Mouse (Mus musculus): ENCODE measurements around the gene Bcas1.

The Bcas1 gene

DNA sequence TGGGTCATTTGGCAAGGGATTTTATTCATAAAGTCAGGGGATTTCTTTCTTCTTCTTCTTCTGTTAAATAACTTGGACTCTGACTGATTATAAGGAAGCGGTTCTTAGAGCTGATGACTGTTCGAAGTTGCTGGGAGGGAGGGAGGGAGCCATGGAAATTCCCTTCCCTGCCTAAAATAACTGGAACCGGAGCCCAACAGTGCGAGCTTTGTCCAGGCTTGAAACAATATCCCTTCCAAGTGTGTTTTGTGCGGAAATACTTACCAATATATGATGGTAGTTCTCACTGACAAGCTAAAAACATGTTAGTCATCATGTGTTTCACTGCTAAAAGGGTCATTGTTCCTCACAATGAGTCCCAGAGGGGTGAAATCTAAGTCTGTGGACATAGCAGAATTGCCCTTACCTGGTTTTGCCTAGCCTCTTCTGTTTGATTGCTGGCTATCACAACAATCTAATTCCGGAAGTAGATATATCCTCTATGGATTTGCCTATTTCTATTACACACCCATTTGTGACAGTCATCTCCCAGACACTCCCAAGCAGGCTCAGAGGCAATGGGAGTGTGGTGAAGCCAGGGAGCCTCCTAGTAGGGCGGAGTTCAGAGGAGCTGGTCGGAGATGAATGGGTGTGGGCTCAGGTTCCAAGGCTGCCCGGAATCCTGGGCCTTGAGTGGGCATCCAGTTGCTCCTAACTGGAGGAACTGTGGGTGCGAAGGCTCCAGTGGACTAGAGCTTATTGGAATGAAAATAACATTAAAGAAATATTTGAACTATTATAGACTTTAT lies 119.4 kb downstream of the Bcas1 start:
- DNase-seq, result no peak

DNA sequence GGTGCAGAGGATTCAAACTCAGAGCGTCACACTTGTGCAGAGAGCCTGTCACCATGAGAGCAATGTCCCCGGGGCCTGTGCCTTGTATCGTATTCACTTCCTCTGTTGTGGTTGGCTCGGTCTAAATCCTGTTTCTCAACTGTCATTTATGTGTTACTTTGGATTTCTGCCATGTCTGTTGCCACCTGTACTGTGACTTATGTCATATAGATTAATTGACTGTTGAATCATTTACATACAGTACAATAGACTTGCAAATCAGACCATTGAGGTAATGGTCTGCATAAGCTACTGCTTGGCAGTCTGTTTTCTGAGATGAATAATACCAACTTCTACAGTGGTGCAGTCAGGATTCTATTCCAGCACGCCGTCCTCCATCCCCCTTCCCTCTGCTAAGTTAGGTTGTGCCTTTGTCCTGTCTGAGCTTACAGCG lies 120.0 kb downstream of the Bcas1 start:
- no peak for DNase-seq

DNA sequence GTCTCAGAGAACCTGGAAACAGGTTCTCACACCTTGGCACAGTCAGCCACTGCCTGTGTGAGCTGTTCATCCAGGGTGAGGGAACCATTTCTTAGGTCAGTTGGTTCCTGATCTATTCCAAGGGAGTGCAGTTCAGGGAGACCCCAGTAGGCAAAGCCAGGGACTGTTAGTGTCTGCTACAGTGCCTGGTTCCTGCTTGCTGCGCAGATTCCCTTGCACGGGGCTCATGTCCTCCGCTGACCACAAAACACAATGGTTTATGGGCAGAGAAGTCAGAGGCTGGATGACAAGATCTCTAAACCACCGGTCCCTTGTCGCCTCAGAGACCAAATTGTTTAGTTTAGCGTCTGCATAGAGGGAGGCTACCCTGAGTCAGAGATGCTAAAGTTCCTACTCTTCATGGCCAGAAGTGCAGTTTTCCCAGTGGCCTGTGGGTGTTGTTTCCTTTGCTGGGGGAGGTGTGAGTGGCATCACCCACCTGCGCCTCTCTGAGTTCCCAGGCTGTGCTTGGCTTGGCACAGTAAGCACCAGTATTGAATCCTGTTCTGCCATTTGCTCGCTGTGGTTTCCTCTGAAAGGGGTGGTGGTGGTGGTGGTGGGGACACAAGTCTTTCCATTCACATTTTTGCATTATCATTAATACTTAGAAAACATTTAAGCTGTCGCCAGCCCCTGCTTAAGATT lies 120.9 kb downstream of the Bcas1 start:
- DNase-seq, result no peak

DNA sequence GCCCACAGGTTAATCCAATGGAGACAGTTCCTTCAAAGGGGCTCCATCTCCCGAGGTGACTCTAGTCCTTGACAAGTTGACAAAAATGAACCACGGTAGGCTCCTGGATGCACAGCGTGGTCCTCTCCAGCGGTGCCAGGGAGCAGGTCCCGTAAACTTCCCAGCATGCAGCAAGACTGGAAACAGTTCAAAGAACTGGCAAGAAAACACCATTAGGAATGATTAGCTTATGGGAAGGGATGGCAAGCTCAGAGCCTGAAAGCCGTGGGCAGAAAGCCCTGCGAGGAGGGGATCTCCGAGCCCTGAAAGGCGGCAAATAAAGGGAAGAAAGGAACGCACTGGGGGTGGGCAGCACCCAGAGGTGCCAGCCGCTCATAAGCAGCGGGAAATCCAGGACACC lies 122.9 kb downstream of the Bcas1 start:
- DNase-seq, result no peak

DNA sequence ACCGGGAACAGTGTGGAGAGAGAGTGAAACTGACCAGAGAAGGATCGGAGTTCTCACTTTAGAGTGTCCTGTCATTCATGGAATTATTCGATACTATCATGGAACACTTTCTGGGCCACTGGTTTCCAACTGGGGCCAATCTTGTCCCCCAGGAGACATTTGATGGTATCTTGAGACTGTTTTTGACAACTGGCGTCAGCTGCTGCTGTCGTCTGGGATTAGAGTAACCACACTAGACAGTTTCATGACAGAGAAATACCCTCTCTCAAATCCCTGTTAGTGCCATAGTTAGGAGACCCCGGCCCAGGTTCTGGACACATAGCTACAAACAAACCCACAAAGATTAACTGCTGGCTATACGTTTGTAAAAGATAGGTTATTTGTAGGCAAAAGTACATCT lies 124.0 kb downstream of the Bcas1 start:
- DNase-seq, result no peak

DNA sequence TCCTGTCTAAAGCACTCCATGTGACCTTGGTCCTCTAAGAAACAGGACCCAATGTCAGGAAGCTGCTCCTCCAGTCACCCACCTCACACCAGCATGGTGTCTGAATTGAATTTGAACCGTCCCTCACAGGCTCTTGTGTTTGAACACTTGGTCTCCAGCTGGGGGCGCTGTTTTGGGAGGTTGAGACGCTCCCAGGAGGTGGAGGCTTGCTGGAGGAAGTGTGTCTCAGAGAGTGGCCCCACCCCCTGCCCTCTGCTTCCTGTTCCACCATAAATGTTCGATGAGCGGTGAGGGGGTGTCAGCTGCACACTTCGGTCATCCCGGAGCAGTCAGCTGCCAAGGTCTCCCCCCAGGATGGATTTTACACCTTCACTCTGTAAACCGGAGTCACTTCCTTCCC lies 124.8 kb downstream of the Bcas1 start:
- no peak for DNase-seq
